Mouse (Mus musculus) heart, postnatal 10 days (tissue): ENCODE data around the gene Itga9. TPM values are rescaled to one million over a fixed set of nuclear protein-coding genes. Genes with fewer than 3 reads are reported as not detected.
A peak's percentile ranks its signal among the peaks of the same experiment; 100 is the strongest.

Experiments used
- DNase-seq, 2 experiments: peaks; one replicate each; pipeline ENCODE4 v3.0.0; 2021
- intact Hi-C: fragments of 180-260 bp; cut with DNase I; formaldehyde crosslinking; loops from one replicate; pipeline ENCODE4 v1.15.1; 2025
- total RNA-seq, 2 experiments: library from RNA; stranded (reverse); gene quantifications; 2 replicates each; pipeline ENCODE4 v1.2.3; 2021

The Itga9 gene
- total RNA-seq, 2 experiments from 2014 or later, result 107 to 121 TPM

DNA sequence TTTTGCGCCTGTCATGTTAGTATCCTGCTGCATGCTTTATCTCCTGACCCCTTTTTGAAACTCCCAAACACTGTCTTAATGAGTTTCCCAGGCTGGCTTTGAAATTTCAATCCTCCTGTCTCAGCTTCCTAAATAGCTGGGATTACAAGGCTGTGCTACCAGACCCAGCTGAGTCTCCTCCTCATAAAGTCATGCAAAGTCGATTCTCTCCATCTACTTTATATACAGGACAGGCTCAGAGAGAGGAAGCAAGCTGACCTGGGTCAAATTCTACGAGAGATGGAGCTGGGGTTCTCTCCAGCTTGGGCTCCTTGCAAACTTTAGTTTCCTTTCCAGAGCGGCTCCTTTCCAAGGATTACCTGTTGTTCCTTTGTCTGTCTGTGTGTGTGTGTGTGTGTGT is 153.0 kb downstream of the Itga9 start:
- intact Hi-C loops, result no loop called here
- DNase-seq, result no peak

GRCm38 (mm10) chr9:118761953-118762590 is 155.6 kb downstream of the Itga9 start:
- DNase-seq, result peak; percentile 44 to 58
- intact Hi-C loops, result loop anchor here (2.0 kb wide), 1 partner anchor 23 kb away; no protein-coding TSS in a partner anchor

DNA sequence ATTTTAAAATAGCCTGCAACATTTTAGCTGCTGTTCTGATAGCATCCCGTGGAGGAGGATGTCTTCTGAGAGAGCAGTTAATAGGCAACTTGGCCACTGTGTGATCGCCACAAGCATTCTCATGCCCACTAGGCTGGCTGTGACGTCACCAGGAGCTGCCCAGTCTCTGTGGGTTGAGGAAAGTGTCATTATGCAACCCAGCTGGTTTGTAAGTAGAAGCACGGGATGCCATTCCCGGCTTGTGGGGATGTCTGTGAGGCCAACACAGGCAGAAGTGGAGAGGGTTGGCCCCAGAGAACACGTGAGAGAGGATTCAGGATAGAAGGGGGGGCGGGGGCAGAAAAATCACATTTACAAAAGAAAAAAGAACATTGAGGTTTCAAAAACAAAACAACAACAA is 156.3 kb downstream of the Itga9 start:
- intact Hi-C loops, result loop anchor here (2.0 kb wide), 1 partner anchor 24 kb away; no protein-coding TSS in a partner anchor
- peak; percentile 71 to 74 for DNase-seq

DNA sequence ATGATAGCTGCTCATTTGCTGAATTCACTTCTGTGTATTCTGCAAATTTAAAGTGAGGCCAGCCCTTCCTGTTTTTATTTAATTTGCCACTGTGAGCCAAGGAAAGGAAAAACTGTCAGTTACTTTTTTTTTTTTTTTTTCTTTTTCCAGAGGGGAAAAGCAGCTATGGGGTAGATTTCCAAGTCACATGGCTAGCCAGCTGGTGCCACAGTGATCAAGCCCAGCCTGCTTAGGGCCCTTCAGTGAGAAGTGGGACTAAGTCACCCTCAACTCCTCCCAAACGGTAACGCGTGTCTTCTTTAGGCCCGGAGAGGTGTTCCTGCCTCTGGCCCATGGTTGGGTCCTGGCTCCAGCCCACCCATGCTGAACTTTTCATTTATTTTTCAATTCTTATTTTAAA is 156.7 kb downstream of the Itga9 start:
- intact Hi-C loops, result loop anchor here (2.0 kb wide), 1 partner anchor 24 kb away; no protein-coding TSS in a partner anchor
- peak in 1 of 2 experiments; percentile 45 for DNase-seq

GRCm38 (mm10) chr9:118763646-118764045 is 157.2 kb downstream of the Itga9 start:
- DNase-seq, result no peak
- intact Hi-C loops, result loop anchor here (2.0 kb wide), 1 partner anchor 25 kb away; no protein-coding TSS in a partner anchor

DNA sequence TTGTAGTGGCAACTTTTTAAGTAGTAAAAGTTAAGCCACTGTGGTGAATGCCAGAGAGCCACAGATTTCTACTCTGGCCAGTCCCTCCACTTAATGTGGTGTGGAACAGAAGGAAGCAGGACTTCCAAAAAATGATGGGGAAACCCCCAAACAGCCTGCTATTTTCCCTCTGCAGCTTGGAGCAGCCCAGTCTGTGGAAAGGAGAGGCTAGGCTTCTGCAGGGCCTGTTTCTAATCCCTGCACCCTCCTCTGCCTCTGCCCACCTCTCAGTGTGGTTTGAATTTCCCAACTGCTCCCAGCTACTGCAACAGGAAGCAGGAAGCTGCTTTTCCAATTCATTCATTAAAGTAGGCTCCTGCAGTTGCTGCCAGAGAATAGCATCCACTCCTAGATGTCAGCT is 158.6 kb downstream of the Itga9 start:
- intact Hi-C loops, result no loop called here

GRCm38 (mm10) chr9:118767008-118767407 is 160.5 kb downstream of the Itga9 start:
- DNase-seq, result no peak
- intact Hi-C loops, result no loop called here

More for the DNA sequence above, 158.6 kb downstream of the Itga9 start:
- no peak for DNase-seq

DNA sequence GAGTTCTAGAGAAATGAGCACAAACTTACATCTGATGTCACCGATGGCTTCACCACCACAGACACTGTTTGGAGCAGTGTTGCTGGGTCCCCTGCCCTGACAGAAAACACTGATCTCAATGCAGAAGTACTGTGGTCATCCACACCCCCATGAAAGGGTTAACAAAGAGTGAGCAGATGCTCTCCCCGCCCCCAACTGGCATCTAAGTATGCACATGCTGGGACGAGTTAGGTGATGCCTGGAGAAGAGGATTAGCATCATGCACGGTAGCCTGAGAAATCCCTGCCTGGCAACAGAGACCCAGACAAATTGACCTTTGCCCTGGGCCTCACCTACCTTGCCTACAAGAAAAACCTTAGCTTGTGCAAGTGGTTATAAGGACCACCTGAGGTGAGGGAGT is 162.1 kb downstream of the Itga9 start:
- intact Hi-C loops, result no loop called here
- no peak for DNase-seq

DNA sequence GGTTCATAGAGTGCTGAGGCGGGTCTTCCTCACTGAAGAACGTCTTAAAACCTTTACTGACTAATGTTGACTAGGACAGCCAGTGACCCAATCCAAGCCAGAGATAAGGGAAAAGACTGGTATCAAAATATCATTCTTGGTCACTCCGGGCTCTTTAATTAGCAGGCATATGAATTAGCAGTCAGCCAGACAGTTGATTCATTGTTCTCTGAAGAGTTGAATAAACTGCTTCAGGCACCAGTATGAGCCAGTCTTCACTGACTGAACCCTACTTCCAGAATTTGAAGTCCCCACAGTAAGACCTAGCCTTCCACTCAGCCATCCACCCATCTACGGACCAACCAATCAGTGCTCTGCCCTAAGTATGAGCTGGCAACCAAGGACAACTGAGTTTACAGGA is 163.9 kb downstream of the Itga9 start:
- no peak for DNase-seq
- intact Hi-C loops, result no loop called here

DNA sequence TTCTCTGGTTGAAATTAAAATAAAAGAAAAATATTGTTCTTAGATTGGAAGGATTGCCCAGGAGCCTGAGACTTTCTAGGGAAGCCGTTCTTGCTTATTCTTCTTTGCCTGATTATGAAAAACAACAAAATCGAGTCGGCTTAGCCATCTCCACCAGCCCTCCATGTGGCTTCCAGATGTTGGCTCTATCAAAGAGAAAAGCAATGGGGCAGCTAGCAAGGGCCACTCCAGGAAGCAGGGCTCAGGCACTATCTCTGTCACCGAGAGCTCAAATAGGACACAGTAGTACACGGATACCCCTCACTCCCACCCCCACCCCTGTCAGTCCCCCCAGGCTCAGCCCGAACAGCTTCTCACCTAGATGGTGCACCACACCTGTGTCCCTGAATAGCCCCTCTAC is 168.2 kb downstream of the Itga9 start:
- no peak for DNase-seq
- intact Hi-C loops, result no loop called here

- intact Hi-C loops, result no loop called here
- no peak for DNase-seq
Observed at GRCm38 (mm10) chr9:118776880-118777438, 170.5 kb downstream of the Itga9 start.

GRCm38 (mm10) chr9:118778596-118778995 is 172.1 kb downstream of the Itga9 start:
- intact Hi-C loops, result no loop called here
- DNase-seq, result peak; percentile 40 to 43

DNA sequence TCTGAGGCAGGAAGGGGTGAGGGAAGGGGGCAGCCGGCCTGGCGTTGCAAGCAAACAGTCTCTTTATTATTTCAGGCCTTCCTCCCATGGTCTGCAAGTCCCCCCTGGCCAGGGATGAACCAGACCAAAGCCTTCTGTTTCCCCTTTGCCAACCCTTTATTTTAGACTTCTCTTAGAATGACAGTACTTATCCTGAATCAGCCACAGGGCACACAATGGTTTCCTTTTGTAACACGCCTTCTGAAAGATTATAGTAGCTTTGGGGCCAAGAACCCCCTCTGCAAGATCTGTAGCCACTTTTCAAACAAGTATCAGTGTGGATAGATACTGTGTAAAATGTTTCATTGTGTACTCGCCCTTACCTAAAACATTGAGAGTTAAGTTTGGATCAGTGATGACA is 178.1 kb downstream of the Itga9 start:
- DNase-seq, result no peak
- intact Hi-C loops, result no loop called here

DNA sequence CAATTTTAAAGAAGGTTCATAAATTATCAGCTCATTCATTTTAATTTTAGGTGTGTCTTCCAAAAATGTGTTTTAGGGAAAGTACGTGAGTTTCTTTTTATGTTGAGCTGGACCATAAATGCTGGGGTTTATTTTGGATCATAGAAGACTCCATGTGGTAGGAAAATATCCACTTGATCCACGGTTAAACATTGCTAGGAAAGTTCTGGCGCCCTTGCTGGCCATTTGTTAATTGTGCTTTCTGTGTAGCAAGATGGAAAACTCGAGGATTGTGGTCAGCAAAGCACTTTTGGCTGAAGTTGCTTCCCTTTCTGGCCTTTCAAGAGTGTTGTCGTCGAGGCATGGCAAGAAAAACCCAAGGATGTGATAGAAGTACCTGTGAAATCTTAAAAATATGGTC is 179.3 kb downstream of the Itga9 start:
- no peak for DNase-seq
- intact Hi-C loops, result no loop called here

DNA sequence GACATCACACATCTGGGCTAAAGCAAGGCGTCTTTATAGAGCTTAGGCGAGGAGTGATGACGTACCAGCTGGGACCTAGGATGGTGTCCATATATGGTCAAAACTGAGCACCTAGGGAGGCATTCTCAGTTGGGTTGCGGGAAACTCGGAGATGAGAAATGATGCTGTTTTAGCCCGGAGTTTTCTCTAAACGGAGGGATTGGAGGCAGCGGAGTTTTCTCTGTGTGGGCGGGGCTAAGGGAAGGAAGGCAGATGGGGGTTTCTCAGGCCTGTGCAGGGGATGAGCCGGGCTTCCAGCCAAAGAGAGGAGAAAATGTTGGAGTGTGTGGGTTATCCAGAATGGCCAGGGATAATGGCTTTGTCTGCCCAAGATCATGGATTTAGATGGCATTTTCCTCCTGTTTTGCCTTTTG is 182.4 kb downstream of the Itga9 start:
- intact Hi-C loops, result no loop called here

DNA sequence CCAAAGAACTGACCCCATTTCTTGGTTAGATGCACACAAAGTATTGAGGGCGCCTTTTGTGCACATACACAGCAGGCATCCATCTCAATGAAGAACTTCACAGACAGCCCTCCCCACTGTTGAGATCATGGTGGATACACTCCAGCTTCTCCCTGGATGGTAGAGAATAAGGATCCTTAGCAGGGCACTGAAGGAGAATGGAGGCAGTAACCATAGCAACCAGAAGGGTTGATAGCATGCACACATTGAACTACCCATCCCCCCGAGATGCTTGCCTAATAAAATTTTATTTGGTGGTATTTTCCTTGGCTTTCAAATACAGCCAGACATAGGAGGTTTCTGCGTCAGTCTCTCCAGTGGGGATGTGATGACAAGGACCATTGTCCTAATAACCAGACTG is 184.7 kb downstream of the Itga9 start:
- DNase-seq, result no peak
- intact Hi-C loops, result no loop called here

More for the DNA sequence above, 182.4 kb downstream of the Itga9 start:
- peak; percentile 28 to 38 for DNase-seq

- no peak for DNase-seq
- intact Hi-C loops, result no loop called here
Observed at GRCm38 (mm10) chr9:118793151-118793785, 186.8 kb downstream of the Itga9 start.

DNA sequence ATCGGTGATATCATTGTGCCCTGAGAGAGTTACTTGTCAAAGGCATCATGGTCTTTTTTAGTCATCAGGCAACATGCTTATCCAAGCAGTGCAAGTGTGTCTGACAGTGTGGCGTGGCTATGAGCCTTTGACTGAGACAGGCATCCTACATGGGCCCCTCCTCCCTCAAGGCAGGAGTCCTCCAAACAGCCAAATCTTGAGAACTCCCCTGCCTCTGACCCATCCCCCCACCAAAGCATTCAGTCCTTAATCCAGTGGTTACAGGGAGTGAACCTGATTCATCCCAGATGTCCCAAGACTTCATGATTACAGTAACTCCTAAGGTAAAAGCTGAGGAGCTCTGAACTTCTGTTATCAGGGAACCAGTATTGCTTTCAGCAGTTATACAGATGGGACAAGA is 188.2 kb downstream of the Itga9 start:
- intact Hi-C loops, result loop anchor here (5.0 kb wide), 1 partner anchor 52 kb away; no protein-coding TSS in a partner anchor
- DNase-seq, result no peak

- no peak for DNase-seq
- intact Hi-C loops, result loop anchor here (5.0 kb wide), 1 partner anchor 53 kb away; no protein-coding TSS in a partner anchor
Observed at GRCm38 (mm10) chr9:118795304-118795703, 188.8 kb downstream of the Itga9 start.

DNA sequence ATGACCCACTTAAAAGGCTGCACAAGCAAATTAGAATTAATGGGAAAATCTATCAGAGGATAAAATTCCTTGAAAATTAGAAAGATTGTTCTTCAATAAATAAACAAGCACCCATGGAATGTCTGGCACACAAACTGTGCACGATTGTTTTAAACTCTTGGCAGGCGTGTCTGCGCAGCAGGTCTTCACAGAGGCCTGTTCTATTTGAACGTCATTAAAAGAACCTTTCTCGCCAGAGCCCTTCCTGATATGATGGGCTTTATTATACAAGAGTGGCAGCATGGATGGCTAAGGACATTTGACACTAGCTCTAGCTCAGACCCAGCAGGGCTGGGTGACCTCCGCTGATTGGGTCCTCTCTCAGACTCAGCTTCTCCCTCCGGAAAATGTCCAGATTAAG is 192.6 kb downstream of the Itga9 start:
- intact Hi-C loops, result loop anchor here (5.0 kb wide), 1 partner anchor 57 kb away; no protein-coding TSS in a partner anchor
- peak; percentile 42 to 57 for DNase-seq

DNA sequence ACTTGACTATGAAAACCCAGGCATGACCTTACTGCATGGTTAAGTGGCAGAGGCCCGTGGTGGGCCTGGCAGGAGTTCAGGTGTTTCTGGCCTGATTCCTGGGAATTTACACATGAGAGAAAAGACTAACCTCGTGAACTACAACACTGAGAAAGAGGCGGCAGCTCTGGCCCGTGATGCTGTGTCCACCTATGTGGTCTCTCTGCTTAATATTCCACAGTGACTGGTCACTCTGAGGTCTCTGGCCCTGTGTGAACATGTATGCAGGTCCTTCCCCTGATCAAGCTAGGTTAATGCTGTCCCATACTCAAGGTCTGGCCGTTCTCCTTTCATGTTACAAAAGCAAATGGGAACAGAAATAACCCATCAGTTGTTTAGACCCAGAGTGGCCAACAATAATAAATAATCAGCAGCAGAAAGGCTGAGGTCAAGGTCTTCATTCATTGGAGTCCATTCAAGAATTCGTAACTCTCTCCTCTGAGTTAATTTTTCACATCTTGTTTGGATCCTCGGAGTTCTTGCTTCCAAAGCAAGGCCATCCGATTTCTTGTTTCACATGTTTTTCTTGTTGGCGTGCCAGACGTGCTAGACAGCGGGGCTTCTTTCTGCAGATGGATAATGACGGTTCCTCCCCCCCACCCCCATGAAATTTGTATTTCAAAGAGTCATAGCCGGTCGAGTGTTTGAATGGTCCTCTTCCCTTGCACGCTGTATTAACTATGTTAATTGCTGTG is 194.9 kb downstream of the Itga9 start:
- intact Hi-C loops, result no loop called here
- peak; percentile 88 for DNase-seq
